Mouse (Mus musculus): Measurements from ENCODE around the gene Rnf26. TPM values are rescaled to one million over a fixed set of nuclear protein-coding genes. Genes with fewer than 3 reads are reported as not detected.

The Rnf26 gene
- total and polyA plus RNA-seq, 2 experiments from 2014 or later, result 24.3 to 38.0 TPM

GRCm38 (mm10) chr9:44106596-44106995 lies 6.7 kb downstream of the Rnf26 start:
- no peak for TF ChIP-seq CTCF (IDR thresholded peaks at IDR 0.05; ENCODE audit: low read depth)
- H3K9me3 ChIP-seq (ENCODE audit: low read length), result no peaks in the 10 kb centered on the region
- DNase-seq (ENCODE audit: low spot score) (no peak), ATAC-seq (no peak)
- H3K4me2 ChIP-seq (ENCODE audit: low read depth, low read length), result peak overlapping the region; percentile 44; the same call in 1 of the 2 replicates
- no peaks in the 10 kb centered on the region for H3K27me3 ChIP-seq (ENCODE audit: insufficient read depth, low read length)
- H3K4me1 ChIP-seq (ENCODE audit: insufficient read depth, low read length), result peaks cover 39% of the 10 kb centered on the region
- H3K4me3 ChIP-seq (ENCODE audit: low read length), result no peak overlapping the region
- WGBS, result 64% methylated on average over 4 of the region's 4 CpGs
- peak overlapping the region; percentile 78 for H3K27ac ChIP-seq
- no peaks in the 10 kb centered on the region for H3K36me3 ChIP-seq (ENCODE audit: insufficient read depth, low read length)
- H3K9ac ChIP-seq (replicated peaks; ENCODE audit: low read length), result no peak overlapping the region

GRCm38 (mm10) chr9:44106182-44106581 lies 7.1 kb downstream of the Rnf26 start:
- DNase-seq (ENCODE audit: low spot score) (no peak), ATAC-seq (no peak)
- Histone ChIP-seq H3K4me1 (ENCODE audit: insufficient read depth, low read length) (peaks cover 39% of the 10 kb centered on the region), H3K9ac (replicated peaks; ENCODE audit: low read length) (no peak overlapping the region), H3K27ac (peak overlapping the region; percentile 78), H3K9me3 (ENCODE audit: low read length) (no peaks in the 10 kb centered on the region), H3K4me3 (ENCODE audit: low read length) (no peak overlapping the region), H3K4me2 (ENCODE audit: low read depth, low read length) (no peak overlapping the region), H3K36me3 (ENCODE audit: insufficient read depth, low read length) (no peaks in the 10 kb centered on the region), H3K27me3 (ENCODE audit: insufficient read depth, low read length) (no peaks in the 10 kb centered on the region)
- no peak for TF ChIP-seq CTCF (IDR thresholded peaks at IDR 0.05; ENCODE audit: low read depth)
- WGBS, result 56% methylated on average over 7 of the region's 7 CpGs

- 86% methylated on average over 10 of the region's 10 CpGs for WGBS
- DNase-seq (ENCODE audit: low spot score) (no peak), ATAC-seq (no peak)
- Histone ChIP-seq H3K4me2 (ENCODE audit: low read depth, low read length) (no peak overlapping the region), H3K27ac (no peak overlapping the region), H3K4me1 (ENCODE audit: insufficient read depth, low read length) (peaks cover 39% of the 10 kb centered on the region), H3K27me3 (ENCODE audit: insufficient read depth, low read length) (no peaks in the 10 kb centered on the region), H3K9ac (replicated peaks; ENCODE audit: low read length) (no peak overlapping the region), H3K4me3 (ENCODE audit: low read length) (no peak overlapping the region), H3K36me3 (ENCODE audit: insufficient read depth, low read length) (no peaks in the 10 kb centered on the region), H3K9me3 (ENCODE audit: low read length) (no peaks in the 10 kb centered on the region)
- TF ChIP-seq CTCF (IDR thresholded peaks at IDR 0.05; ENCODE audit: low read depth), result no peak
Observed at GRCm38 (mm10) chr9:44105781-44106180, 7.5 kb downstream of the Rnf26 start.

GRCm38 (mm10) chr9:44104881-44105280 lies 8.4 kb downstream of the Rnf26 start:
- H3K27ac ChIP-seq, result no peak overlapping the region
- TF ChIP-seq CTCF (IDR thresholded peaks at IDR 0.05; ENCODE audit: low read depth), result no peak
- H3K4me1 ChIP-seq (ENCODE audit: insufficient read depth, low read length), result peaks cover 34% of the 10 kb centered on the region
- no peaks in the 10 kb centered on the region for H3K9me3 ChIP-seq (ENCODE audit: low read length)
- no peak for DNase-seq (ENCODE audit: low spot score)
- no peak overlapping the region for H3K4me2 ChIP-seq (ENCODE audit: low read depth, low read length)
- no peak for ATAC-seq
- WGBS, result 94% methylated on average over 7 of the region's 7 CpGs
- no peak overlapping the region for H3K9ac ChIP-seq (replicated peaks; ENCODE audit: low read length)
- no peak overlapping the region for H3K4me3 ChIP-seq (ENCODE audit: low read length)
- H3K36me3 ChIP-seq (ENCODE audit: insufficient read depth, low read length), result no peaks in the 10 kb centered on the region
- H3K27me3 ChIP-seq (ENCODE audit: insufficient read depth, low read length), result no peaks in the 10 kb centered on the region

- no peak for TF ChIP-seq CTCF (IDR thresholded peaks at IDR 0.05; ENCODE audit: low read depth)
- Histone ChIP-seq H3K4me2 (ENCODE audit: low read depth, low read length) (no peak within 1 kb of the TSS), H3K9me3 (ENCODE audit: low read length) (no peaks in the 10 kb centered on the region), H3K27ac (no peak within 1 kb of the TSS), H3K4me1 (ENCODE audit: insufficient read depth, low read length) (peaks cover 7% of the 10 kb centered on the region), H3K9ac (replicated peaks; ENCODE audit: low read length) (no peak within 1 kb of the TSS), H3K4me3 (ENCODE audit: low read length) (no peak within 1 kb of the TSS), H3K27me3 (ENCODE audit: insufficient read depth, low read length) (no peaks in the 10 kb centered on the region), H3K36me3 (ENCODE audit: insufficient read depth, low read length) (no peaks in the 10 kb centered on the region)
- DNase-seq (ENCODE audit: low spot score) (no peak), ATAC-seq (no peak)
- 66% methylated on average over 9 of the region's 9 CpGs for WGBS
Observed at GRCm38 (mm10) chr9:44101490-44101889, 11.8 kb downstream of the Rnf26 start, which contains the start of gene Mfrp. Gene Mfrp, plus strand, starts transcription at chr9:44101729.

GRCm38 (mm10) chr9:44096536-44096935 lies 16.8 kb downstream of the Rnf26 start:
- Histone ChIP-seq H3K9me3 (ENCODE audit: low read length) (no peaks in the 10 kb centered on the region), H3K9ac (replicated peaks; ENCODE audit: low read length) (no peak overlapping the region), H3K4me3 (ENCODE audit: low read length) (no peak overlapping the region), H3K4me2 (ENCODE audit: low read depth, low read length) (no peak overlapping the region), H3K36me3 (ENCODE audit: insufficient read depth, low read length) (no peaks in the 10 kb centered on the region; the same call in 1 of the 2 replicates), H3K27me3 (ENCODE audit: insufficient read depth, low read length) (no peaks in the 10 kb centered on the region), H3K4me1 (ENCODE audit: insufficient read depth, low read length) (no peaks in the 10 kb centered on the region; the same call in 1 of the 2 replicates), H3K27ac (peak overlapping the region; percentile 61)
- TF ChIP-seq CTCF (IDR thresholded peaks at IDR 0.05; ENCODE audit: low read depth), result 0 out of 2 replicates have a peak, but pooled peaks have one; percentile 9
- ATAC-seq (peak; percentile 71), DNase-seq (ENCODE audit: low spot score) (peak; percentile 70)
- 13% methylated on average over 9 of the region's 9 CpGs for WGBS

GRCm38 (mm10) chr9:44095781-44096180 lies 17.5 kb downstream of the Rnf26 start:
- no peak overlapping the region for H3K9ac ChIP-seq (replicated peaks; ENCODE audit: low read length)
- 87% methylated on average over 9 of the region's 9 CpGs for WGBS
- no peak overlapping the region for H3K4me3 ChIP-seq (ENCODE audit: low read length)
- no peaks in the 10 kb centered on the region; the same call in 1 of the 2 replicates for H3K4me1 ChIP-seq (ENCODE audit: insufficient read depth, low read length)
- no peaks in the 10 kb centered on the region; the same call in 1 of the 2 replicates for H3K36me3 ChIP-seq (ENCODE audit: insufficient read depth, low read length)
- no peak overlapping the region for H3K4me2 ChIP-seq (ENCODE audit: low read depth, low read length)
- H3K27ac ChIP-seq, result 0 out of 2 replicates have a peak overlapping the region, but pooled peaks have one; percentile 61
- DNase-seq (ENCODE audit: low spot score) (no peak), ATAC-seq (no peak)
- no peaks in the 10 kb centered on the region for H3K9me3 ChIP-seq (ENCODE audit: low read length)
- no peak for TF ChIP-seq CTCF (IDR thresholded peaks at IDR 0.05; ENCODE audit: low read depth)
- H3K27me3 ChIP-seq (ENCODE audit: insufficient read depth, low read length), result no peaks in the 10 kb centered on the region
